Mouse (Mus musculus) granulocyte monocyte progenitor cell, adult 5-6 weeks (primary cell): Measurements from ENCODE around the gene Rnaset2b. TPM values are rescaled to one million over a fixed set of nuclear protein-coding genes. Genes with fewer than 3 reads are reported as not detected.

Experiments used
- total RNA-seq, 2 experiments: library from RNA; stranded (forward) in 1 of 2; stranded (reverse) in 1 of 2; fragments of 200-712, 200-1000 nt in 1 of 2; fragments of >200 nt in 1 of 2; fragmentation: Nextera tagmentation in 1 of 2; gene quantifications; 2 replicates each; pipeline ENCODE4 v1.2.3; 2014 to 2017

Rnaset2b gene
- total RNA-seq, 2 experiments from 2014 or later, result 536 to 929 TPM

Other genes with a start within 250 kb of the Rnaset2b start
- 44.2 and 55.0 TPM in 2 replicates for gene Ezr, start 187.8 kb upstream of the Rnaset2b start, total RNA-seq (2014; fragmentation: Nextera tagmentation)
- gene Ezr, start 187.8 kb upstream of the Rnaset2b start, total RNA-seq (2017), result 99.7 and 110 TPM in 2 replicates
- 20.3 and 30.8 TPM in 2 replicates for gene Rsph3b, start 22.0 kb upstream of the Rnaset2b start, total RNA-seq (2014; fragmentation: Nextera tagmentation)
- 34.6 and 35.3 TPM in 2 replicates for gene Rsph3b, start 22.0 kb upstream of the Rnaset2b start, total RNA-seq (2017)
- 44.9 and 48.5 TPM in 2 replicates for gene Tagap1, start 9.5 kb upstream of the Rnaset2b start, total RNA-seq (2014; fragmentation: Nextera tagmentation)
- gene Tagap1, start 9.5 kb upstream of the Rnaset2b start, total RNA-seq (2017), result 41.5 and 42.2 TPM in 2 replicates
- not detected in 2 replicates for gene Gm49721, start 8.3 kb downstream of the Rnaset2b start, total RNA-seq (2014; fragmentation: Nextera tagmentation)
- gene Gm49721, start 8.3 kb downstream of the Rnaset2b start, total RNA-seq (2017), result not detected in 2 replicates
- 11.8 and 14.1 TPM in 2 replicates for gene Gm1604a, start 54.9 kb downstream of the Rnaset2b start, total RNA-seq (2014; fragmentation: Nextera tagmentation)
- gene Gm1604a, start 54.9 kb downstream of the Rnaset2b start, total RNA-seq (2017), result 4.6 and 5.9 TPM in 2 replicates
- gene Rps6ka2, start 199.5 kb downstream of the Rnaset2b start, total RNA-seq (2014; fragmentation: Nextera tagmentation), result 32.6 and 34.5 TPM in 2 replicates
- gene Rps6ka2, start 199.5 kb downstream of the Rnaset2b start, total RNA-seq (2017), result 21.2 and 26.1 TPM in 2 replicates